Mouse (Mus musculus) kidney, adult 2 months (tissue): ENCODE measurements around the gene Ubac2.

Source experiments
- CTCF ChIP-seq: fragments of 200-500 bp; conservative IDR thresholded peaks from 2 replicates; pipeline ENCODE4 v1.5.1; 2011; ENCODE audit warnings: low read depth, mild to moderate bottlenecking, control low read depth, low read length, moderate library complexity, mixed read lengths; ENCODE audit not compliant: insufficient read depth, insufficient read length
- POLR2A ChIP-seq: fragments of 200-500 bp; IDR thresholded peaks from one replicate; pipeline ENCODE4 v1.6.1; 2011; ENCODE audit warnings: low read depth, low read length, control low read depth

DNA sequence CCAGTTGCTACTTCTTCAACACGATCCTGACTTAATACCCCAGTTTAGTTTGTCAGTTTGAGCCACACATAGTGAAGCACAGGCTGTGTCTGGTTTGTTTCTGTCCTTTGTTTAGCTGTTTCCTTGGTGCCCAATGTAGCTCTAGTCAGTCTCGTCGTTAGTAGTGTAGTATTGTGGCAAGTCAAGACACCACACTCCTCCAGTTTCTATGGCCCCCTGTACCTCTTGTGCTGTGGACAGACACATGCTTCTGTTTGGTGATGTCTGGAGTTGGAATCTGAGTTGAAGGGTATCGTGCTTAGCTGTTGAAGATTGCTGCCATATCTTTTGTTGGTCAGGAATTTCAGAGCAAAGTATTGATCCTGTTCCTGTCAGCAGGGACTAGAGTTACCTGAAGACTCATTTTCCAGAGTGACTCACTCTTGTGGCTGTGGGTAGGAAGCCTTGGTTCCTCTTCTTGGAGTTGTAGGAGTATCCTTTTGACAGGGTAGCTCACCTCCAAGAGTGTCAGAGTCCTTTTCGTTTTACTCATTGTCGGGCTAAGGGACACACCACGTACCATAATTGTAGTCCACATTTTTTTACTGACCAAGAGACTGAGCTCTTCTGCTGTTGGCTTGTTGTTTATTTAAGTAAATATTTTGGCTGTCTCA is 52.4 kb downstream of the Ubac2 start:
- TF ChIP-seq CTCF, result no peak
- no peak for TF ChIP-seq POLR2A
